Mouse (Mus musculus) ES-Bruce4 (cell line): Measurements from ENCODE around the gene Med1. TPM values are rescaled to one million over a fixed set of nuclear protein-coding genes. Genes with fewer than 3 reads are reported as not detected.
A peak's percentile ranks its signal among the peaks of the same experiment; 100 is the strongest.
"Not testable (repeated sequence)": the region's sequence is repeated elsewhere in the genome, so short reads cannot be mapped to it uniquely, and the experiment has no call there.

ENCODE experiments used
- H3K27ac ChIP-seq: 2 replicates; pipeline ENCODE4 v1.5.1; 2012; ENCODE audit warnings: low read length, inconsistent platforms; ENCODE audit not compliant: insufficient read depth
- H3K27me3 ChIP-seq: 2 replicates; pipeline ENCODE4 v1.6.1; 2012; ENCODE audit warnings: mild to moderate bottlenecking, low read length, inconsistent platforms; ENCODE audit not compliant: control insufficient read depth, poor library complexity, insufficient read depth, severe bottlenecking
- H3K36me3 ChIP-seq: 2 replicates; pipeline ENCODE4 v1.6.1; 2012; ENCODE audit warnings: inconsistent platforms, mild to moderate bottlenecking, low read length, moderate library complexity; ENCODE audit not compliant: control insufficient read depth, poor library complexity, insufficient read depth, severe bottlenecking
- H3K4me1 ChIP-seq: one replicate; pipeline ENCODE4 v1.8.1; 2011; ENCODE audit warnings: low read length; ENCODE audit not compliant: control insufficient read depth, insufficient read depth
- H3K4me3 ChIP-seq: 2 replicates; pipeline ENCODE4 v1.5.1; 2011; ENCODE audit warnings: low read depth, mild to moderate bottlenecking, low read length
- H3K9ac ChIP-seq: 2 replicates; pipeline ENCODE4 v1.6.1; 2012; ENCODE audit warnings: low read depth, mild to moderate bottlenecking, inconsistent platforms; ENCODE audit not compliant: poor library complexity, severe bottlenecking
- H3K9me3 ChIP-seq: replicated peaks from 2 replicates; pipeline ENCODE4 v1.6.1; 2012; ENCODE audit warnings: mild to moderate bottlenecking, low read length, inconsistent platforms; ENCODE audit not compliant: control insufficient read depth, poor library complexity, insufficient read depth, severe bottlenecking
- CTCF ChIP-seq: IDR thresholded peaks from one replicate; pipeline ENCODE4 v1.8.1; 2011; ENCODE audit warnings: low read depth, low read length
- EP300 ChIP-seq: IDR thresholded peaks from 2 replicates; pipeline ENCODE4 v1.6.1; 2011; ENCODE audit warnings: low read depth, low read length; ENCODE audit not compliant: insufficient read depth
- POLR2A ChIP-seq: IDR thresholded peaks from one replicate; pipeline ENCODE4 v1.8.1; 2011; ENCODE audit warnings: low read length; ENCODE audit not compliant: insufficient read depth
- polyA plus RNA-seq: library from polyadenylated mRNA; stranded (reverse); fragments of >200 nt; gene quantifications from 2 replicates; pipeline ENCODE4 v1.2.4, GENCODE M21; 2011; ENCODE audit warnings: low read depth; ENCODE audit not compliant: missing spikeins, insufficient read depth, insufficient read length

Gene Med1
- polyA plus RNA-seq, 1 experiment = 57.5 TPM

DNA sequence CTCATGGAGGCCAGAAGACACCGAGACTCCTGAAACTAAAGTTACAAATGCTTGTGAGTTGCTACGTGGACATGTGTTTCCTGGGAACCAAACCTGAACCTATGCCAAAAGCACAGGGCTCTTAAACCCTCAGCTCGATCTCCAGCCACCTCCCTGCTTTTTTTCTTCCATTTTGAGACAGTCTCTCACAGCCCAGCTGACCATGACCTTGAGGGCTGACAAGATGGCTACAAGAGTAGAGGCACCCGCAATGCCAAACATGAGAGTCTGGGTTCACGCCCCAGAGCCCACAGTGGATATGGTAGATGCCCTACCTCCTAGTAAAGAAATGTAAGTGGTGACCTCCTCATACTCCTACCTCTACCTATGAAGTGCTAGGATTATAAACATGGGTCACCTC, 2.3 kb downstream of the Med1 start:
- Histone ChIP-seq H3K4me1 (no peaks in the 10 kb centered on the region), H3K9me3 (no peaks in the 10 kb centered on the region; the same call in 1 of the 2 replicates), H3K36me3 (peaks cover 41% of the 10 kb centered on the region), H3K9ac (no peak overlapping the region), H3K27me3 (no peaks in the 10 kb centered on the region), H3K4me3 (no peak overlapping the region), H3K27ac (no peak overlapping the region)
- TF ChIP-seq EP300 (no peak), CTCF (no peak), POLR2A (no peak)

GRCm38 (mm10) chr11:98187640-98188395, 5.3 kb downstream of the Med1 start:
- H3K36me3 ChIP-seq = peaks cover 61% of the 10 kb centered on the region

GRCm38 (mm10) chr11:98182149-98182548, 10.9 kb downstream of the Med1 start:
- peaks cover 64% of the 10 kb centered on the region for H3K36me3 ChIP-seq
- H3K27ac ChIP-seq = peak overlapping the region; percentile 53
- not testable (repeated sequence) for H3K9ac ChIP-seq, H3K4me3 ChIP-seq, H3K4me1 ChIP-seq, H3K27me3 ChIP-seq
- H3K9me3 ChIP-seq = peaks cover 18% of the 10 kb centered on the region

More at GRCm38 (mm10) chr11:98187640-98188395, 5.3 kb downstream of the Med1 start:
- TF ChIP-seq CTCF (no peak), EP300 (no peak), POLR2A (no peak)
- Histone ChIP-seq H3K4me3 (no peak overlapping the region), H3K9me3 (peaks cover 16% of the 10 kb centered on the region), H3K4me1 (no peaks in the 10 kb centered on the region), H3K9ac (no peak overlapping the region), H3K27me3 (no peaks in the 10 kb centered on the region), H3K27ac (no peak overlapping the region)

DNA sequence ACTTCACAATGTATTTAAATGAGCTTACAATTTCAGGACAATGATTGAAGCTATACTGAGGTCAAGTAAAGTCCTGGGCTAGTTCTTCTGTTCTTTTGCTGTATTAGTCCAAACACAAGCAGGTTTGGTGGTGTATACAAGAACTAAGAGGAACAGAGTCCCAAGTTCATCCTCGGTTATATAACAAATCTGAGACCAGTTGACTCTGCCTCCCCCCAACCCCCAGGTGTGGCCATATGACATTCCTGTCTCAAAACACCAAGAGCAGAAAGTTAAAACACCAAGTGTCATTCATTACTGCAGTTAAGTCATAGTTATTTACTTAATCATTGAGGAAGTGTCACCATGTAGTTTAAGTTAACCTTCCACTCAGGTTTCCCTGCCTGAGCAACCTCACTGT, 24.7 kb downstream of the Med1 start:
- no peaks in the 10 kb centered on the region for H3K4me1 ChIP-seq
- H3K4me3 ChIP-seq = no peak overlapping the region
- TF ChIP-seq POLR2A (no peak), CTCF (no peak), EP300 (no peak)
- no peaks in the 10 kb centered on the region for H3K27me3 ChIP-seq
- no peaks in the 10 kb centered on the region for H3K9me3 ChIP-seq
- H3K27ac ChIP-seq = no peak overlapping the region
- peaks cover 73% of the 10 kb centered on the region for H3K36me3 ChIP-seq
- H3K9ac ChIP-seq = no peak overlapping the region

DNA sequence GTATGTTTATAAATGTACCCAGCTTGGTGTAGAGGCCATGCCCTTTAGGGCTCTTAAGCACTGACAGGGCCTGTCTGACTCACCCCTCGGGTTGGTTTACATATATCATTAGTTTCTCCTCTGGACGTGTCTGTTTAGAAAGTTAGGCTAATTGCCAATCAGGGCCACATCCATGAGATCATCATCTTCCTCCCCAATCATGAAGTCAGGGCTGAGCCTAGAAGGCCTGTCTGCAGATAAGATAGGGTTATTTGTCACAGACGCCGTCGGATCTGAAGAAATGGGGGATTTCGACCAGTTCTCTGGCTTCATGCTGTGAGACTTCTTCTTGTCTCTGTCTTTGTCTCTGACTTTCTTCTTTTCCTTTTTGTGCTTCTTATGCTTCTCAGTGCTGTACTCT, 38.0 kb downstream of the Med1 start:
- no peaks in the 10 kb centered on the region for H3K9me3 ChIP-seq
- no peaks in the 10 kb centered on the region for H3K4me1 ChIP-seq
- H3K27ac ChIP-seq = no peak overlapping the region
- H3K27me3 ChIP-seq = no peaks in the 10 kb centered on the region
- no peak overlapping the region for H3K4me3 ChIP-seq
- TF ChIP-seq CTCF (no peak), EP300 (no peak), POLR2A (no peak)
- H3K36me3 ChIP-seq = peaks cover 33% of the 10 kb centered on the region
- no peak overlapping the region for H3K9ac ChIP-seq

DNA sequence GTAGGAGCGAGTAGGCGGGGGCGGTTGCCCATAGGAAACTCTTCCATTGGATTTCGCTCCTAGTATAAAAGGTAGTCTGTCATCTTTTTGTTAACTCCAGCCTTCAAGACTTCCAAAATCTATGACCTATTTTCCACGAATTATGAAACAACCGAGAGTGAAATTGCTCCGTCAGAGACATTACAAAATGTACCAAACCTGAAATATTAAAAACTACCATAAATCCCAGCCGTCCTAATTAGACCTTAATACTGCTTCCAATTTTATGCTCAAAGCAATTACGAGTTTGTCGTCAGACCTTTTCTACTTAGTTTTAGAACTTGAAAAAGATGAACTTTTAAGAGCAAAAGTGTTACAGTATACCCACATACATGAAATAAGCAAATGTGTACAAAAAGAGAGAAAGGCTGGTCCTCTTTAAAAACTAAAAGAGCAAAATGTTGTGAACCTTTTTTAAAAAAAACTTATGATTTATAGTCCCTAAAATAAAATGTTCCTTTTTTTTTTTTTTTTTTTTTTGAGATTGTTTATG, 42.4 kb downstream of the Med1 start:
- Histone ChIP-seq H3K27me3 (no peaks in the 10 kb centered on the region), H3K36me3 (peaks cover 5% of the 10 kb centered on the region), H3K4me1 (peaks cover 2% of the 10 kb centered on the region), H3K4me3 (no peak overlapping the region), H3K9me3 (no peaks in the 10 kb centered on the region), H3K9ac (no peak overlapping the region), H3K27ac (no peak overlapping the region)
- TF ChIP-seq POLR2A (no peak), CTCF (no peak), EP300 (no peak)
